ENCODE assay signal across 8 mouse cellular contexts in the genomic region with DNA sequence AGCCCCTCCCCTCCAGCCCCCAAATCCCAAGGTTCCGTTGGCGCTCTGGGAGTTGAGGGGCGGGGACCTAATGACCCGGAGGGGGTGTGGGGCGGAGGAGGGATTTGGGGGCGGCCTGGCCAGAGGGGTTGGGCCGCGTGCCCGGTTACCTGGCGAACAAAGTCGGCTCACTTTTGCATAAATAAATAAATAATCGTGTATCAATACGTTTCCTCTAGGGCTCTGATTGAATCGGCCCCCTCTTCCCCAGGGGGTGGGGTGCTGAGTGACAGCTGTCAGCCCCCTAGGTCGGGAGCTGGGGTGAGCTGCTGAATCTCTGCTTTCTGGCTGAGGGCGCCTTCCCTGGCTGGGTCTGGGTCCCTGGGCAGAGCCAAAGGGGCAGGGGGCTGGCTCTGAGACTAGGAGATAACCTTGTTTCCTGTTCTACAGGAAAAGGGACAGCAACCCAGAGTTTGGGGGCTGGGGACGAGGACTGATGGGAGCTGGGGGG. TPM values are rescaled to one million over a fixed set of nuclear protein-coding genes. Genes with fewer than 3 reads are reported as not detected.
DNase-seq lines count a peak whose midpoint lies in the region; ATAC-seq lines count a peak whose summit lies in the region.

No protein-coding gene starts in this region.

- H3K27me3 ChIP-seq in heart, embryonic 14.5 days (ENCODE audit: control insufficient read depth, insufficient read depth, low read length): no peaks in the 10 kb centered on the region
- H3K27me3 ChIP-seq in midbrain, embryonic 16.5 days (ENCODE audit: control insufficient read depth, insufficient read depth, low read depth, low read length): peaks cover 4% of the 10 kb centered on the region

- 1% methylated on average over 12 of the region's 17 CpGs for WGBS in heart, embryonic 14.5 days
- WGBS in midbrain, embryonic 16.5 days: 1% methylated on average over 16 of the region's 17 CpGs

- H3K4me1 ChIP-seq in heart, embryonic 14.5 days (ENCODE audit: control insufficient read depth in 2 of 2, insufficient read depth in 2 of 2, low read length in 2 of 2): peaks cover 39 to 56% of the 10 kb centered on the region in 2 experiments
- peaks cover 53% of the 10 kb centered on the region for H3K4me1 ChIP-seq in midbrain, embryonic 16.5 days (ENCODE audit: control insufficient read depth, insufficient read depth, low read length)

- 0 out of 2 replicates have a peak, but pooled peaks cover under 1% of the 10 kb centered on the region for H3K36me3 ChIP-seq in heart, embryonic 14.5 days (ENCODE audit: control insufficient read depth, insufficient read depth, low read length)
- no peaks in the 10 kb centered on the region for H3K36me3 ChIP-seq in midbrain, embryonic 16.5 days (ENCODE audit: control insufficient read depth, insufficient read depth, low read length)

- ATAC-seq in CD4-positive, CD25-positive, alpha-beta regulatory T cell, adult 4 months: no peak
- ATAC-seq in heart, embryonic 14.5 days (ENCODE audit: insufficient number of reproducible peaks, insufficient read depth, low FRiP score, low read depth): 0 out of 2 replicates have a peak, but pooled peaks have one; percentile 0
- ATAC-seq in midbrain, embryonic 16.5 days: no peak
- ATAC-seq in megakaryocyte progenitor cell, adult 5-6 weeks (replicated peaks; ENCODE audit: poor library complexity): no peak

- peak overlapping the region; percentile 88 for H3K4me2 ChIP-seq in heart, embryonic 14.5 days (ENCODE audit: low read length)
- peak overlapping the region; percentile 98 for H3K4me2 ChIP-seq in midbrain, embryonic 16.5 days (ENCODE audit: low read length)

- peak overlapping the region; percentile 50 to 97 for H3K27ac ChIP-seq in heart, embryonic 14.5 days (replicated peaks in 1 of 2; ENCODE audit: control insufficient read depth in 1 of 2, insufficient read depth in 1 of 2, low read depth in 2 of 2, low read length in 2 of 2)
- H3K27ac ChIP-seq in midbrain, embryonic 16.5 days (ENCODE audit: low read length): peak overlapping the region; percentile 97

- peak; percentile 52 for DNase-seq in CD4-positive, CD25-positive, alpha-beta regulatory T cell, adult 2 months (ENCODE audit: low read depth, low spot score)
- DNase-seq in 3134 (ENCODE audit: extremely low read depth, insufficient read length, low spot score): peak; percentile 69
- peak; percentile 50 to 72 for DNase-seq in cerebellum, postnatal 25 days
- DNase-seq in kidney, postnatal 14 days: peak; percentile 72

- peak overlapping the region; percentile 99 for H3K9ac ChIP-seq in heart, embryonic 14.5 days (ENCODE audit: low read length)
- H3K9ac ChIP-seq in midbrain, embryonic 16.5 days (ENCODE audit: low read depth, low read length): peak overlapping the region; percentile 100

- H3K9me3 ChIP-seq in heart, embryonic 14.5 days (ENCODE audit: control insufficient read depth, low read length): no peaks in the 10 kb centered on the region
- H3K9me3 ChIP-seq in midbrain, embryonic 16.5 days (replicated peaks; ENCODE audit: control insufficient read depth, low read length, poor library complexity, severe bottlenecking): no peaks in the 10 kb centered on the region

- peak overlapping the region; percentile 90 to 97 for H3K4me3 ChIP-seq in heart, embryonic 14.5 days (ENCODE audit: control insufficient read depth in 1 of 2, insufficient read depth in 1 of 2, low read depth in 1 of 2, low read length in 2 of 2)
- H3K4me3 ChIP-seq in midbrain, embryonic 16.5 days (ENCODE audit: low read depth, low read length): peak overlapping the region; percentile 98

RNA-seq across cellular contexts. Expression of a gene that starts 1.8 kb away (rescaled TPM):
- polyA plus RNA-seq in CD4-positive, CD25-positive, alpha-beta regulatory T cell, adult 4 months (2017; shearing (Covaris generic)): 1 to 10 TPM; 2.6 to 3.7 TPM
- polyA plus RNA-seq in heart, embryonic 14.5 days (2014; fragmentation: Nextera tagmentation; extraction: Ambion mirVana): 7.1 and 9.0 TPM in 2 replicates
- polyA plus RNA-seq in midbrain, embryonic 16.5 days (2015; fragmentation: Nextera tagmentation; extraction: Ambion mirVana): 11.2 and 12.5 TPM in 2 replicates
- 4.1 and 5.3 TPM in 2 replicates for total RNA-seq in megakaryocyte progenitor cell, adult 5-6 weeks (2015)
- total RNA-seq in megakaryocyte progenitor cell, adult 5-6 weeks (2017): 0.81 and 3.8 TPM in 2 replicates

RNA-seq across cellular contexts. Expression of a gene that starts 38.9 kb away (rescaled TPM):
- 1 to 10 TPM; 3.7 to 8.2 TPM for polyA plus RNA-seq in CD4-positive, CD25-positive, alpha-beta regulatory T cell, adult 4 months (2017; shearing (Covaris generic))
- 0.18 and 0.74 TPM in 2 replicates for polyA plus RNA-seq in heart, embryonic 14.5 days (2014; fragmentation: Nextera tagmentation; extraction: Ambion mirVana)
- 0.05 TPM in 1 of 2 replicates, not detected in the other for polyA plus RNA-seq in midbrain, embryonic 16.5 days (2015; fragmentation: Nextera tagmentation; extraction: Ambion mirVana)
- 3.2 and 3.4 TPM in 2 replicates for total RNA-seq in megakaryocyte progenitor cell, adult 5-6 weeks (2015)
- total RNA-seq in megakaryocyte progenitor cell, adult 5-6 weeks (2017): 2.5 and 3.0 TPM in 2 replicates
